Mouse (Mus musculus) CD4-positive helper T cell, adult 2 months (primary cell): Measurements from ENCODE around the gene Ncor1.
"Not testable (repeated sequence)": the region's sequence is repeated elsewhere in the genome, so short reads cannot be mapped to it uniquely, and the experiment has no call there.

Source experiments
- DNase-seq: peaks from one replicate; pipeline ENCODE4 v3.0.0-alpha.2; 2012; ENCODE audit warnings: low read depth, missing footprints, low spot score

Ncor1 gene

DNA sequence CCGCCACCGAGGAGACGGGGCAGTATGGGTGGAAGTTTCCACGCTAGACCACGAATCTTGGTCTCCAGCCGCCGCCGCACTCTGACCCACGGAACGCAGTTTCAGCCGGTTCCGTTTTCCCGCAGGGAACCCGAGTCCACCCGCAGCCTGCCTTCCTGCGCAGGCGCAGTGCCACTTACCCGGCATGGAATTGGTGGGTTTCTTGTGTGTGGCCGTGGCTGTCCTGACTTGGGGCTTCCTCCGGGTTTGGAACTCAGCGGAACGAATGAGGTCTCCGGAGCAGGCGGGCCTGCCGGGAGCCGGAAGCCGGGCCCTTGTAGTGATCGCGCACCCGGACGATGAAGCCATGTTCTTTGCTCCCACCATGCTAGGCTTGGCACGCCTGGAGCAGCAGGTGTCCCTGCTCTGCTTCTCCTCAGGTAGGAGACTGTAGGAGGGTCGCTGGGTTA is at the start of gene Ncor1, which contains the start of gene Pigl:
Gene Ncor1 (minus strand): TSS at position 266 of the 449 bp plus-strand sequence.
Gene Pigl (plus strand): TSS at position 185 of the 449 bp plus-strand sequence.
- DNase-seq, result peak; percentile 83

GRCm38 (mm10) chr11:62507683-62508082 is 49.3 kb upstream of the Ncor1 start:
- DNase-seq, result peak; percentile 52

DNA sequence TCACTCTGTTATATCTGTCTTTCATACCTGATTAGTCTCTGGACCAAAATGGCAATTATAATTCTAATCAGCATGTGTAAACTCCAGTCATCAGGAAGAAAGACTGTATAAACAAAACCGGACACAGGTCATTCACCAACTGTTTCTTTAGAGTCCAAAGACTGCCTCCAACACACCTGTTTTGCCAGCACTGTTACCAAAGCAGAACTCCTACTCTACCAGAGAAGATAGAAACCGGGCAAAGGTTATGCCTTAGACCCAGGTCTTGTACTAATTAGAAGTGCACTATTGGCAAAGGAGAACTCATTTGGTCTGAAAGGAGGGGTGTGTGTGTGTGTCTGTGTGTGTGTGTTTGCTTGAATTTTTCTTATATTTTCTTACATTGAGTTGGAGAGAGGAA is 42.2 kb upstream of the Ncor1 start:
- DNase-seq, result no peak

DNA sequence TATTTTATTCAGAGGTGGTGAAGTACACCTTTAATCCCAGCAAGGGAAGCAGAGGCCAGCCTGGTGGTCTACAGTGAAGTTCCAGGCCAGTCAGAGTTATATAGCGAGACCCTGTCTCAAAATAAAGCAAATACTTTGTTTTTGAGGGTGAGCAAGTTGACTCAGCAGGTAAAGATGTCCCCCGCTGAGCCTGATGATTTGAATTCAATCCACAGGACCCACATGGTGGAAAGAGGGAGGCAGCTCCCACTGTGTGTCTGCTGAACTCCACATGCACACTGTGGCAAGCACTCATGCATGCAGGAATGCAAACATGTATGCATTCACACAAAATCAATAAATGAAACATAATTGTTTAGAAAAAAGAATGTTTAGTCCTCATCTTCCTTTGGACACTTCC is 40.5 kb upstream of the Ncor1 start:
- DNase-seq, result no peak

DNA sequence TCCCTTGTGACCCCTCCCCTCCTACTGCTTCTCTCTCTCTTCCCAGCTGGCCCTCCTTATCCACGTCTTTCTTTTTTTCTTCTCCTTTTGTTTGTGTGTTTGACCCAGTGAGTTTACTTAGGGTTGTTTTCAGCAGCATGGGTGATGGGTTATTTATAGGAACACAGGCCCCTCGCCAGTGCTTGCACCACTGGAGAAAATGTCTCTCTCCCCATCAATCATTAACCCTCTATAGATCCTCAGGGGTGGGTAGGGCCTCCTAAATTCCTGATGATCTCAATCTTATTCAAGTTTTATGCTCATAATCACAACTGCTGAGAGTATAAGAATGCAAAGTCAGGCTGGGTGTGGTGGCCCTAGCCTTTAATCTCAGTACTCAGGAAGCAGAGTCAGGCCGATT is 38.8 kb upstream of the Ncor1 start:
- DNase-seq, result no peak

DNA sequence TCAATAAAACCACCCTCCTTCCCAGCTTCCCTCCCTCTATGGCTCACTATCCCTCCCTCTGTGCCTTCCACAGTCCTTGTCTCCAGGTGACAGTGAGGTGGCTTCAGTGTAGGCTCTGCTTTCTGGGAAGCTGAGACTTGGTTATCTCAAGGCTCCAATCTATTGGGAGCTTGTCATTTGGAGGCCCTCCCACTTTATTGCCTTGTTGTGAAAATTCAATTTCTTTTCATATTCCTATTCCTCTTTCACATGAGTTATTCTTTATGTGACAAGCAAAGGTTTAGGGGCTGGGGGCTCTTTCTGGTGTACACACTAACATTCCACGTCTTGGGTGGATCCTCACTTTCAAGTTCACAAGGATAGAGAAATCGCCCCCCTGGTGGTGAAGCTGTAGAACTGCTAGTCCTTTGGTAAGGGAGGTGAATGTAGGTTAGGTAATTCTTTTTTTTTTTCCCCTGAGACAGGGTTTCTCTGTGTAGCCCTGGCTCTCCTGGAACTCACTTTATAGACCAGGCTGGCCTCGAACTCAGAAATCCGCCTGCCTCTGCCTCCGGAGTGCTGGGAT is 37.9 kb upstream of the Ncor1 start:
- DNase-seq, result peak; percentile 66

DNA sequence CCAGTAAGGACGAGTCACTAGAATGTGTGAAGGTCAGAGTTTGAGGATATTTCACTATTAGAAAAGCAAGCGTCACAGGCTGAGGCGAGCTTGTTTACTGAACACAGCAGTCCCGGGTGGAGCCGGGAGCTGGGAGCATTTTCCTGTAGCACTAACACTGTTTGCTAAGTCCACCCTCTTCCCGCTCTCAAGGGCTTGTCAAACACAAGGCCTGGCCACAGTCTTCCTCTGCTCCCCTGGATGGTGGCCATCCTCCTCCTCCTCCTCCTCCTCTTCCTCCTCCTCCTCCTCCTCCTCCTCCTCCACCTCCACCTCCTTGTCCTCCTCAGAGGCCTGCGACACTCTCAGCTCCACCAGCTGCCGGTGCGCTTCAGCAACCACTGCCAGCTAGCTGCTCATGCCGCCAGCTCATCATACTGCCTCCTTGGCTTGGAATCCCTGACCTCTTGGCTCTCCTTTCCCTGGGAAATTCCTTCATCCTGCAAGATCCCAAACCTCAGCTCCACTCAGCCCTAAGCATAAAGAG is 37.0 kb upstream of the Ncor1 start:
- DNase-seq, result no peak

- DNase-seq, result peak; percentile 83
These were observed 36.5 kb upstream of the Ncor1 start for GRCm38 (mm10) chr11:62494754-62495275.

DNA sequence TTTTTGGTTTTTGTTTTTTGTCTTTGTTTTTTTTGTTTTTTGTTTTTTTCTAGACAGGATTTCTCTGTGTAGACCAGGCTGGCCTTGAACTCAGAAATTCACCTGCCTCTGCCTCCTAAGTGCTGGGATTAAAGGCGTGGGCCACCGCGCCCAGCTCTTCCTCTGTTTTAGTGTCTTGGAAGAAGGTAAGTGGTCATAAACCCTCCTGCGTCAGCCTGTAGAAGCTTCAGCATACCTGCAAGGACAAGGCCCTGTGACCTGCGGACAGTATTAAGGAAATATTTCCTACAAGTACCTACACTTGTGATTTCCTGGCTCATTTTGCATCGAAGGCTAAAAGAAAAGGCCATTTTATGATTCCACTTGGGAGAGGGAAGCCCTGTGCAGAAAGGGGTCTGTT is 35.4 kb upstream of the Ncor1 start:
- no peak for DNase-seq

- no peak for DNase-seq
These were observed 29.4 kb upstream of the Ncor1 start for GRCm38 (mm10) chr11:62487540-62488350.

DNA sequence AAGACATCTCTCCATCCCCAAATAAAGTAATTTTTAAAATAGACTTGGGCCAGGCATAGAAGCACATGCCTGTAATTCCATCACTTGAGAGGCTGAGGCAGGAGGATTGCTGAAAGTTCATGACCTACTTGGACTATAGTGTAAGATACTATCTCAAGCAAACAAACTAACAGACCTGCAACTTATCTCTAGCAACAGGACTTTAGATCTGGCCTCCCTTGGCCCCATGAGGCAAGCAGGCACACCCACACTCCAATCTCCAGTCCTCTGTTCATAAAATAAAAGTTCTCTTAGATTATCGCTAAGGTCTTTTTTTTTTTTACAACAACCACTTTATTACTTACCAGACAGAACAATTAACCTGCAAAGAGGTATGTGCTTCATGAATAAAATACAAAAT is 28.6 kb upstream of the Ncor1 start:
- DNase-seq, result no peak

DNA sequence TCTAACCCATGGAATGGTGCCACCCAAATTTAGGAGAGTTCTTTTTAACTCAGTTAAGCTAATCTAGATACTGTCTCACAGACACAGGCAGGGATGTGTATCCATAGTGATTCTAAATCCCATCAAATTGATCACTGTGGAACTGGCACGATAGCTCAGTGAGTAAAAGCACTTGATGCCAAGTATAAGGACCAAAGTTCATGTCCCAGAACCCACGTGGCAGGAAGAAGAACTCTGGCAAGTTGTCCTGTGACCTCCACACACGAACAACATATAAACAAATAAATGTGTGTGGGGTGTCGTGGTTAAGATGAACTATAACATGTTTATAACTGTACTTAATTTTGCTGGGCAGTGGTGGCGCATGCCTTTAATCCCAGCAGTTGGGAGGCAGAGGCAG is 21.2 kb upstream of the Ncor1 start:
- DNase-seq, result no peak

- DNase-seq, result no peak
These were observed 20.6 kb upstream of the Ncor1 start for GRCm38 (mm10) chr11:62478931-62479330.

DNA sequence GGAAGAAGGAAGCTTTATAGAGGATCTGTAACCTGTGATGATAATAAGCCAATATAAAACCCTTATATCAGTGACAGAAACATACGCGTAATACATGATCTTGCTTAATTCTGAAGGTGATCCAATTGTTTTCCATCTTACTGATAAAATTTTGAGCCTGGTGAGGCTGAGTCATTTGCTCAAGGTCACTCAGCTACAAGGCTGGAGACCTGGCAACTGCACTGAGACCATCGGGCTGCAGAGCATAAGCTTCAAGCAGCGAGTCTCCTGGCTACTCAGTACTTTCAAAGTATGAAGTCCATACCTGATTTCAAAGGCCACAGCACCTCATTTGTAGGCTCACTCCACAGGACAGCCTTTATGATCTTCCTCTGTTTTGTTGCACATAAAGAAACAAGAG is 17.8 kb upstream of the Ncor1 start:
- no peak for DNase-seq

- no peak for DNase-seq
These were observed 15.2 kb upstream of the Ncor1 start for GRCm38 (mm10) chr11:62473516-62473915.

DNA sequence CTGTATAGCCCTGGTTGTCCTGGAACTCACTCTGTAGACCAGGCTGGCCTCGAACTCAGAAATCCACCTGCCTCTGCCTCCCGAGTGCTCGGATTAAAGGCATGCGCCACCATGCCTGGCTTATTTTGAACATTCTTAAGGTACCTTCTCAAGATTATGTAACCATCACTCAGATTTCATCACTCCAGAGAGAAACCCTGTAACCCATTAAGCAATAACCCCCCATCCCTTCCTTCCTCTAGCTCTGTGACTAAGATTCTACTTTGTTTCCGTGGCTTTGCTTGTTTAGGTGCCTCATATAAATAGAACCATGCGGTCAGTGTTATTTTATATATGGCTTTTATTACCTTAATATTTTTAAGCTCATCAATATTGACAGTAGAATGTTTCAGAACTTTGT is 12.1 kb upstream of the Ncor1 start:
- no peak for DNase-seq

GRCm38 (mm10) chr11:62467289-62467688 is 8.9 kb upstream of the Ncor1 start:
- DNase-seq, result not testable (repeated sequence)

DNA sequence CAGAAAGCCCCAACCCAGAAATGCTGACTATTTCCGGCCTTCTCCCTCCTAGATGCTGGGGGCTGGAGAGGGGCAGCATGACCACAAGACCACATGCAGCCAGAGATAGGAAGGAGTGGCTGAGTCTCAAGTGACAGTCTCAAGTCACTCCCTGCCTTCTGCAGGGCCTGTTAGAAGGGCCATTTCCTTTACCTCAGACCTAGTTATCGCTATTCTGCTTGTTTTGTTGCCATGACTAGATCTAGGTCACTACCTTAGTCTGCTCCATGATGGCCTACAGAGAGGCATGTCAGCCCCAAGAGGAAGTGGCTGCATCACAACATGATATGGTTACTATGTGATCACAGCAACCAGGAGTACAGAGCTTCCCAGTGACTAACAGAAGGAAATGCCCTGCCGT is 8.2 kb upstream of the Ncor1 start:
- peak; percentile 77 for DNase-seq

DNA sequence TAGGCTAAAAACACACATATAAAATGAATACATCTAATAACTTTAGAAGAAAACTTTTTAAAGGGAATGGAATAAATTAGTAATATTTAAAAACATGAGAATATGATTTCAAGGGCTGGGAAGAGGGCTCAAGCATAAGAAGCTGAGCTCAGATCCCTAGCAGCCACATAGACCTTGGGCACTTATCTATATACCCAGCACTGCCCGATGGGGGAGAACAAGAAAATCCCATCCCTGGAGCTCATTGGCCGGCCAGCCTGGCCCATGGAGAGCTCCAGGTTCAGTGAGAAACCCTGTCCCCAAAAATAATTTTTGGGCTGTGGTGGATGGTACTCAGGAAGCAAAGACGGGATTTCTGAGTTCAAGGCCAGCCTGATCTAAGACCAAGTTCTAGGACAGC is 7.5 kb upstream of the Ncor1 start:
- DNase-seq, result no peak

DNA sequence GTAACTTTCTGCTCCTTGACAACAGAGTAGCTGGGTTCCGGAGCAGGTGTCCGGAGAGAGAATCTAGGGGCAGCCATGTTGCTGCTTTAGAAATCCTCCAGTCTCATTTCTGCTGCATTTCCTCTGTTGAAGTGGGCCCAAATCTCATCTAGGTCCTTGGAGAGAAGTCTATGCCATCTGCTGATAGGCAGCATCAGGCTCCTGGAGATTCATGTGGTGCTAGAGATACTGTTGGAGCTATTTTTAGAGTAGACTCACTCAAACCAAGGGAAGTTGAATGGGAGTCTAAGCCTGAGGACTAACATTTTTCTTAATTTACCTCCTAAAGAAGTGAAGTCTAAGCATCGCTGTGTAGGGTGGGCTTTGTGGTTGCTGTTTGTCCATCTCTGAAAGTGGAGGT is 6.4 kb upstream of the Ncor1 start:
- no peak for DNase-seq

DNA sequence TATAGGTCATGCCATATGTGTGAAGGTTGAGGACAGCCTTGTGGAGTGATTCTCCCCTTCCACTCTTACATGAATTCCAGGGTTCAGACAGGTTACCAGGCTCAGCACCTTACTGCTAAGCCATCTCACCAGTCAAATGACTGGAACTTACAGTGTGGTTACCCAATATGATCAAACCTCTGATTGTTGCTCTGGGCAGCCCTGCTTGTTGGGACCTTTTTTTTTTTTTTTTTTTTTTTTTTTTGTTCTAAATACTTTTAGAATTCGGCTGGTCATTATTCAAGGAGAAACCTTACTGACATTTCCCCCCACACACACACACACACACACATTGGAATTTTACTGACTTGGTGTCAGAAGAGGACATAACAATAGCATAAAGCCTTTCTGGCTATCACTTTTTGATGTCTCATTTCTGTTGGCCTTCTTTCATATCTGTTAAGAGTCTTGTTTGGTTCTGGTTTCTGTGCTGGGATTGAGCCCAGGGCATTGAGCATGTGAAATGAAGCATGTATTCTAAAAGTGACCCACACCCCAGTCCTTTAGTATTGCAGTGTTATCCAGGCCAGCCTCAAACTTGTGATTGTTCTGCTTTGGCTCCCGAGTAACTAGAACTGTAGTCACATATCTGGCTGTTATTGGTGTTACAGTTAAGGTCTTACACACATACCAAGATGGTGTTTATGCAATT is 5.0 kb upstream of the Ncor1 start:
- peak; percentile 42 for DNase-seq

- not testable (repeated sequence) for DNase-seq
These were observed 4.2 kb upstream of the Ncor1 start for GRCm38 (mm10) chr11:62462529-62462928.
